Mouse (Mus musculus) stomach, embryonic 15.5 days (tissue): ENCODE results near the gene Speer4f2. TPM values are rescaled to one million over a fixed set of nuclear protein-coding genes. Genes with fewer than 3 reads are reported as not detected.
"Not testable (repeated sequence)": the region's sequence is repeated elsewhere in the genome, so short reads cannot be mapped to it uniquely, and the experiment has no call there.

Source experiments
- ATAC-seq: fragments of 200-750 bp; cut with Nextera tagmentation; 2 replicates; pipeline ENCODE4 v1.8.0; 2017; ENCODE audit warnings: low read depth, moderate number of reproducible peaks, moderate TSS enrichment; ENCODE audit not compliant: insufficient read depth, low FRiP score
- H3K27ac ChIP-seq: fragments of 300-500 bp; sonication (generic); 2 replicates; pipeline ENCODE4 v1.5.1; 2015; ENCODE audit warnings: mild to moderate bottlenecking, inconsistent platforms
- H3K27me3 ChIP-seq: fragments of 300-500 bp; sonication (generic); replicated peaks from 2 replicates; pipeline ENCODE4 v1.6.1; 2015; ENCODE audit warnings: inconsistent platforms
- H3K36me3 ChIP-seq: fragments of 300-500 bp; sonication (generic); 2 replicates; pipeline ENCODE4 v1.6.1; 2015; ENCODE audit warnings: inconsistent platforms
- H3K4me1 ChIP-seq: fragments of 300-500 bp; sonication (generic); 2 replicates; pipeline ENCODE4 v1.6.1; 2015; ENCODE audit warnings: inconsistent platforms
- H3K4me2 ChIP-seq: fragments of 300-500 bp; sonication (generic); 2 replicates; pipeline ENCODE4 v1.6.1; 2015; ENCODE audit warnings: mild to moderate bottlenecking, inconsistent platforms
- H3K4me3 ChIP-seq: fragments of 300-500 bp; sonication (generic); replicated peaks from 2 replicates; pipeline ENCODE4 v1.5.1; 2015; ENCODE audit warnings: inconsistent platforms
- H3K9ac ChIP-seq: fragments of 300-500 bp; sonication (generic); 2 replicates; pipeline ENCODE4 v1.6.1; 2015; ENCODE audit warnings: inconsistent platforms
- H3K9me3 ChIP-seq: fragments of 300-500 bp; sonication (generic); 2 replicates; pipeline ENCODE4 v1.6.1; 2016; ENCODE audit warnings: inconsistent platforms
- WGBS: fragments of 180-500 bp; shearing (Covaris S2); methylation state at CpG from one replicate; pipeline ENCODE4 v1.1.7; 2015; 5-methylcytosine and 5-hydroxymethylcytosine counted together
- polyA plus RNA-seq: library from polyadenylated mRNA; unstranded; fragments of >200 nt; fragmentation: Nextera tagmentation; extraction: Ambion mirVana; gene quantifications from 2 replicates; pipeline ENCODE4 v1.2.1, GENCODE M21; 2015

Gene Speer4f2
- not detected in 2 replicates for polyA plus RNA-seq

- H3K27me3 ChIP-seq, H3K9me3 ChIP-seq, H3K4me1 ChIP-seq, H3K36me3 ChIP-seq, ATAC-seq, H3K27ac ChIP-seq, H3K9ac ChIP-seq, H3K4me3 ChIP-seq, H3K4me2 ChIP-seq: not testable (repeated sequence)
- 85% methylated on average over 1 of the region's 1 CpGs for WGBS
These were observed at the start of gene Speer4f2 for GRCm38 (mm10) chr5:17372880-17373279. TSS of gene Speer4f2 (plus strand) at chr5:17373180.

DNA sequence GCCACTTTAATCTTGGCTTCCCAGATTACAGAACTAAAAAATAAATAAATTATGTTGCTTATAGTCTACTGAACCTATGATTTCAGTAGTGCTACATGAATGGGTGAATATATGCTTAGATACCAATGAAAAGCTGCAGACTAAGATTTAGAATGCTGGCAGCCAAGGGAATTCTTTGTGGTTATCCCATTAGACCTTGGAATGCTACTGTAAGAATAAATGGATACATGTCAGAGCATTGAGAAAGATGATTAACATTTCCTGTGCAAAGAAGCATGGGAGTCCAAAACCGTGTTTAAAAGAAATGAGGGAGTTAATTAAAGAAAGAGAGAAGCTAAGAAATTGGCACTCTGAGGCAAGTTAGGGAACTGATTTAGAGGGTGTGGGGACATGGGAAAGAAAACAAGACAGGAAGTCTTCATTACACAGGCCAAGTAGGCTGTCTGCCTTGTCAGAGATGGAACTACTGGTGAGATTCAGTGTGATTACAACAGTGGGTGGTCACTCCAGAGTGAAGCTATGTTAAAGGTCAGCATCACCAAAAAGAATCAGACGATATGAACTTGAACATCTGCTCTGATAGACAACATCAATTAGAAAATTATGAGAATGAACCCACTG, 43.9 kb upstream of the Speer4f2 start:
- H3K4me2 ChIP-seq = no peak overlapping the region
- 35% methylated on average over 2 of the region's 2 CpGs for WGBS
- H3K9me3 ChIP-seq = no peaks in the 10 kb centered on the region
- H3K9ac ChIP-seq = no peak overlapping the region
- H3K27me3 ChIP-seq = no peaks in the 10 kb centered on the region
- no peak for ATAC-seq
- H3K4me3 ChIP-seq = no peak overlapping the region
- H3K4me1 ChIP-seq = no peaks in the 10 kb centered on the region
- no peak overlapping the region for H3K27ac ChIP-seq
- H3K36me3 ChIP-seq = no peaks in the 10 kb centered on the region

- Histone ChIP-seq H3K4me2 (no peak overlapping the region), H3K27me3 (no peaks in the 10 kb centered on the region), H3K9me3 (no peaks in the 10 kb centered on the region), H3K36me3 (no peaks in the 10 kb centered on the region), H3K27ac (no peak overlapping the region), H3K9ac (no peak overlapping the region), H3K4me3 (no peak overlapping the region), H3K4me1 (no peaks in the 10 kb centered on the region)
- no peak for ATAC-seq
- 45% methylated on average over 1 of the region's 1 CpGs for WGBS
These were observed 38.1 kb upstream of the Speer4f2 start for GRCm38 (mm10) chr5:17334836-17335235.

DNA sequence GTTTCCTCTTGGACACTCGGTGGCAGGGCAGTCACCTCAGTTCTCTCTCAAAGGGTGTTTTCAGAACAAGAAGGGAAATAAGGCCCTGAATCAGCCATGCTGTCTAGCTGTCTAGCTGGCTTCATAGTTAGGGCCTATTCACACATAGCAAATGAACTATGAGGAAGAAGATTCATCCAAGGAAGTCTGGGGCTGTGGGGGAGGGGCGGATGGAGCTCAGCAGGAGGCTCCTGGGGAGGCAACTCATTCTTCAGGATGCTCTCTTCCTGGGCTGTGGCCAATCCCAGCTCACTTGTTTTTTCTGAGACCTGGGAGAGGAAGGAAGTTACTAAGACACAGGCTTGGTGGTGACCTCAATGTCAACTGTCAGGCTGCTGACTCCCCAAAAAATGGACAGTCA, 27.2 kb upstream of the Speer4f2 start:
- WGBS = 69% methylated on average over 2 of the region's 2 CpGs
- not testable (repeated sequence) for H3K9ac ChIP-seq, ATAC-seq, H3K4me1 ChIP-seq, H3K36me3 ChIP-seq, H3K4me2 ChIP-seq, H3K27me3 ChIP-seq, H3K9me3 ChIP-seq, H3K27ac ChIP-seq, H3K4me3 ChIP-seq

- Histone ChIP-seq H3K4me2 (no peak overlapping the region), H3K9ac (no peak overlapping the region), H3K36me3 (no peaks in the 10 kb centered on the region), H3K27ac (no peak overlapping the region), H3K9me3 (no peaks in the 10 kb centered on the region), H3K4me3 (no peak overlapping the region), H3K27me3 (no peaks in the 10 kb centered on the region), H3K4me1 (no peaks in the 10 kb centered on the region)
- no peak for ATAC-seq
These were observed 13.5 kb upstream of the Speer4f2 start for GRCm38 (mm10) chr5:17359394-17359999.

GRCm38 (mm10) chr5:17389926-17390325, 16.9 kb downstream of the Speer4f2 start:
- H3K4me2 ChIP-seq = no peak overlapping the region
- no peak overlapping the region for H3K27ac ChIP-seq
- no peaks in the 10 kb centered on the region for H3K4me1 ChIP-seq
- H3K4me3 ChIP-seq = no peak overlapping the region
- no peak overlapping the region for H3K9ac ChIP-seq
- H3K27me3 ChIP-seq = no peaks in the 10 kb centered on the region
- WGBS = 51% methylated on average over 7 of the region's 7 CpGs
- ATAC-seq = no peak
- H3K9me3 ChIP-seq = no peaks in the 10 kb centered on the region
- no peaks in the 10 kb centered on the region for H3K36me3 ChIP-seq

- Histone ChIP-seq H3K4me3 (no peak overlapping the region), H3K27me3 (no peaks in the 10 kb centered on the region), H3K4me1 (no peaks in the 10 kb centered on the region), H3K4me2 (no peak overlapping the region), H3K36me3 (no peaks in the 10 kb centered on the region), H3K9me3 (no peaks in the 10 kb centered on the region), H3K27ac (no peak overlapping the region), H3K9ac (no peak overlapping the region)
- no peak for ATAC-seq
- 64% methylated on average over 1 of the region's 1 CpGs for WGBS
These were observed 18.2 kb downstream of the Speer4f2 start for GRCm38 (mm10) chr5:17391207-17391606.

DNA sequence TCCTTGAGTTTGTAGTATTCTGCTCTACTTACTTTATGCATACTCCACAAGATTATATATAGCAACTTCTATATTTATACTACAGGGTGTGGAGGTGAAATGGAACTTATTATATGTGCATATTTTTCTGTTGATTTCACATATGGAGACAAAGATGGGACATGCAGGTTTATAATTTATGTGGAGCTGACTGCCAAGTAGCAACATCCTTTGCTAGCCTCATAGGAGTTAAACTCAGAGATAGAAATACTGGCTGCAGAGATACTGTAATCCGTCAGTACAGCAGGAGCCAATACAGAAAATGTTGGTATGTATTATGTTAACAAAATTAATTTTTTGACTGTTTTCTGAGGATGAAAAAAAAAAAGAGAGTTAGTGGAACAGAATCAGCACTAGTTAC, 27.6 kb downstream of the Speer4f2 start:
- Histone ChIP-seq H3K36me3 (no peaks in the 10 kb centered on the region), H3K4me1 (no peaks in the 10 kb centered on the region), H3K4me2 (no peak overlapping the region), H3K4me3 (no peak overlapping the region), H3K9ac (no peak overlapping the region), H3K27me3 (no peaks in the 10 kb centered on the region), H3K9me3 (no peaks in the 10 kb centered on the region), H3K27ac (no peak overlapping the region)
- WGBS = 72% methylated on average over 1 of the region's 1 CpGs
- no peak for ATAC-seq

GRCm38 (mm10) chr5:17401206-17402077, 28.5 kb downstream of the Speer4f2 start:
- no peak overlapping the region for H3K4me2 ChIP-seq
- H3K36me3 ChIP-seq = no peaks in the 10 kb centered on the region
- 86% methylated on average over 14 of the region's 14 CpGs for WGBS
- H3K27me3 ChIP-seq = no peaks in the 10 kb centered on the region
- H3K27ac ChIP-seq = no peak overlapping the region
- H3K4me3 ChIP-seq = no peak overlapping the region
- no peaks in the 10 kb centered on the region for H3K9me3 ChIP-seq
- no peak overlapping the region for H3K9ac ChIP-seq
- ATAC-seq = no peak
- no peaks in the 10 kb centered on the region for H3K4me1 ChIP-seq

DNA sequence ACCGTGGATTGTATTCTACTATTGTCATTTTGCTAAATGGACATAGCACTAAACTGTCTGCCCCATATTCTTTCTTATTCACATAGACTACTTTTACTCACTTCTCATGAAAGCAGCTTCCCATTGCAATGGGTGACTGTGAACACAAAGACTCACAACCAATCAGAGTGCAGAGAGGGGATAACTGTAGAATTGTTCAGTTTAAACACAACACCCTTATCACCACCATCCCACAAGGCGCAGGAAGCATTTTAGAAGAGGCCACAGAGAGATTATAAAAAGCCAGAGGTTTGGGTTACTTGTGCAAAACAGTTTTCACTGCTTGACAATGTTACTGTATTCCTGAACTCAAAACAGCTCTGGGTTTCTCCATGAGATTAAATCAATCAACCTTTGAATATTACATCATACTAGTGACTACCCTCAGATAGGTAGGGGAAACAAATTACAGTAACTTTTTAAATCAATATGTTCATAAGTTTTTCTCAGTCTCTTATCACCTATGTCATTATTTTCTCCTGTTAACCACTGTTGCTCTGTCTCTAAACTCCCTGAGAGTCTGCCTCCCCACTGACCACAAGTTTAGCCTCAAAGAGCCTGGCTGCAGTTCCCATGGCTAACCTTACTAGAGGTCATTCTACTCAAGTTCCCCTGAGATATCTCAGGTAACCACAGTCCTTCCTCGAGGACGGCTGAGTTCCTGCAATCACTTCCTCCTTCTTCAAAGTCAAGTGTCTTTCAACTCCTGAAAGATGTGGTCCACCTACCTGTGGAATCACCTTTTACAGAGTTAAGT, 29.5 kb downstream of the Speer4f2 start:
- Histone ChIP-seq H3K9ac (no peak overlapping the region), H3K4me1 (no peaks in the 10 kb centered on the region), H3K27ac (no peak overlapping the region), H3K4me2 (no peak overlapping the region), H3K9me3 (no peaks in the 10 kb centered on the region), H3K4me3 (no peak overlapping the region), H3K27me3 (no peaks in the 10 kb centered on the region), H3K36me3 (no peaks in the 10 kb centered on the region)
- WGBS = 69% methylated on average over 4 of the region's 4 CpGs
- ATAC-seq = no peak

GRCm38 (mm10) chr5:17403584-17403983, 30.6 kb downstream of the Speer4f2 start:
- H3K4me2 ChIP-seq = no peak overlapping the region
- no peak overlapping the region for H3K4me3 ChIP-seq
- H3K27me3 ChIP-seq = no peaks in the 10 kb centered on the region
- H3K36me3 ChIP-seq = no peaks in the 10 kb centered on the region
- no peak overlapping the region for H3K27ac ChIP-seq
- no peak overlapping the region for H3K9ac ChIP-seq
- no peaks in the 10 kb centered on the region for H3K9me3 ChIP-seq
- H3K4me1 ChIP-seq = no peaks in the 10 kb centered on the region
- no peak for ATAC-seq
